Mouse (Mus musculus): ENCODE results near the gene Fam173b. TPM values are rescaled to one million over a fixed set of nuclear protein-coding genes. Genes with fewer than 3 reads are reported as not detected.
A peak's percentile ranks its signal among the peaks of the same experiment; 100 is the strongest.
"Not testable (repeated sequence)": the region's sequence is repeated elsewhere in the genome, so short reads cannot be mapped to it uniquely, and the experiment has no call there.

The Fam173b gene
- 10 to 100 TPM; 10.1 to 11.6 TPM for total RNA-seq (2021)
- long read RNA-seq, experiment 1, partial matches to known transcripts, result 0 of 7 reads
- long read RNA-seq, experiment 1, other reads (novel, unspliced or antisense), result 1 of 7 reads
- long read RNA-seq, experiment 2, full-length matches to known transcripts, result 4 of 6 reads
- long read RNA-seq, experiment 2, partial matches to known transcripts, result 0 of 6 reads
- long read RNA-seq, experiment 2, other reads (novel, unspliced or antisense), result 2 of 6 reads

- peak; percentile 98 to 99 for DNase-seq (ENCODE audit: low spot score in 2 of 2)
- intact Hi-C loops (cut with DNase I), result no loop called here
Observed at GRCm38 (mm10) chr15:31601646-31602374, at the start of gene Fam173b, which contains the start of gene Cct5. Gene Fam173b, plus strand, starts transcription at chr15:31601852. Gene Cct5, minus strand, starts transcription at chr15:31601804.

DNA sequence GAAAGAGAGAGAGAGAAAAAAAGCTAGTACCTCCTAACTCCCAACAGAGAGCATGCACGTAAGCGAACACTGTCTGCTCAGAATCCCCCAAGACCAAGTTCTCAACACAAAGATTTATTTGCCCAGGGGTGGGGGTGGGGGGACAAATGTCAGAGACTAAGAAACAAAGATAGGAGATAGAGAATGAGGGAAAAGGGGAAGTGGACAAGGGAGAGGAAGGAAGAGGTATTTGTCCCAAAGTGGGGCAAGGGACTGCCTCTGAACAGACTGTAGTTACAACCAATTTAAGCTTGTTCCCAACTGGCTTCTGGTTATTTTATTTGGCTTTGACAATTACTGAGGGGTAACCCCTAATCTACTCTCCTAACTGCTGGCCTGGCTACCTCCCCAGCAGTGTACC is 46.8 kb upstream of the Fam173b start:
- intact Hi-C loops (cut with DNase I), result no loop called here

DNA sequence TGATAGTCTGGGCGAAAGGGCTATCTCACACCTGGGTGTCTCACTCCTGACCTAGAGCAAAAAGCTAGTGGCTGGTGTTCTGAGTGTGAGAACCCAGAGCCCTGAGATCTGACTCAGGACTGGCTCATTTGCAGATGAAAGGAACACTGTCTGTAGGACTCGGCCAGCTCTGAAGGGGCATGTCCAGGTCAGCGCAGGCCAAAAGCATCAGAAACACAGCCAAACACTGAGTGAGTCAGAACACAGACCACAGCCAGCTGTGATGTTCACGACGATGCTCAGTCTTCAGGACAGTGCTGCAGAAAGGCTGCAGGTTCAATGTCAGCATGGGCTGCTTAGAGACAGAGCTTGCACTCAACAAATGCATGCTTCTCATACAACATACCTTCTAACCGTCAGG is 40.3 kb upstream of the Fam173b start:
- DNase-seq (ENCODE audit: low spot score in 2 of 2), result no peak
- intact Hi-C loops (cut with DNase I), result no loop called here

More for the DNA sequence above, 46.8 kb upstream of the Fam173b start:
- DNase-seq (ENCODE audit: low spot score in 2 of 2), result no peak

DNA sequence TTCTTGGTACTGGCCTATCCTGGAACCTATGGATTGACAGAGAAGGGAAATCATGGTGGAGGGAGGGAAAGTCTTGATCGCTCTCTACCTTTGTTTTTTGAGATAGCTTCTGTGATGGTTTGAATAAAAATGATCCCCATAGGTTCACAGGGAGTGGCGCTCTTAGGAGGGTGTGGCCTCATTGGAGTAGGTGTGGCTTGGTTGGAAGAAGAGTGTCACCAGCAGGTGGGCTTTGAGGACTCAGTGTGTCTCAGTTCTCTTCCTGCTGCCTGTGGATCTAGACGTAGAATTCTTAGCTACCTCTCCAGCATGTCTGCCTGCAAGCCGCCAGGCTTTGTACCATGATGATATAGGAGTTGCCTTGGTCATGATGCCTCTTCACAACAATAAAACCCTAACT is 39.7 kb upstream of the Fam173b start:
- intact Hi-C loops (cut with DNase I), result no loop called here
- no peak for DNase-seq (ENCODE audit: low spot score in 2 of 2)

- intact Hi-C loops (cut with DNase I), result no loop called here
- no peak for DNase-seq (ENCODE audit: low spot score in 2 of 2)
Observed at GRCm38 (mm10) chr15:31562847-31563246, 38.8 kb upstream of the Fam173b start.

DNA sequence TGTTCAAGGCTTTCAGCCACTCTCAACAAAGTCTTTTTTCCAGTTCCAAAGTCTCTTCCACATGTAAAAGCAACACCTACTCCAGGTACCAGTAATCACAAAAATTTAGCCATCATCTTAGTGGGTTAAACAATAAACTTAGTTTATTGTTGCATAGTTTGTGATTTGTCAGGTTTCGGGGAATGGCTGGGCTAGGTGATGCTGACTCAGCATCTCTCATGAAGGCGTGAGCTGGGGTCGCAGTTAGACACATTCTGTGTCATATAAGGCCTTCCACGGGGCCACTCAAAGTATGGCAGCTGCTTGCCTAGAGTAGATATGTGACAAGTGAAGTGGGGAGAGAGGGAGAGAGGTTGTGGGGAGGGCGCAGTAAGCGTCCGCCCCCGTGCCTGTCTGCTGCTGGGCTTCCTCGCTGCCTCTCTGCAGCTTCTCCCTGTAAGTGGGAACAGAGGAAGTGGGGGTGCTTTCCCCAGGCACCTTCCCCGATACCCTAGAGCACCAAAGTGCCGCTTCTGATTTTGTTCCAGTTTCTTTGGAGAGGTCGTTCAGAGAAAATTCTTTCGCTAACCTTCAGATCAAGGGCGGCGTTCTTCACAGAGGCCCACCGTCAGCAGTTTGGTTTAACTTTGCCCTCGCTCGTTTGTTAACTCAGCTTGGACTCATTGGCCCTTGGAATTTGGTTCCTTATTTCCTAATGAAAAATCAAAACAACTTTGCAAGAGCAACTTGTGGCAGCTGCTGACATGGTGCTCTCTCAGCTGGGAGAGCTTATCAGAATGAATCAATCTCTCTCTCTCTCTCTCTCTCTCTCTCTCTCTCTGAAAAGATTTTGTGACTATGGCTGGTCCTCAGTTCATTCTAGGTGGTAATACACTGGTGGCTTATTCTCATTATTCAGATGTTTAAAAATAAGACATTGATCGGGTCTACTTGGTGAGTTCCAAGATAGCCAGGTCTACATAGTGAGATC is 37.8 kb upstream of the Fam173b start:
- no peak for DNase-seq (ENCODE audit: low spot score in 2 of 2)
- intact Hi-C loops (cut with DNase I), result no loop called here

- DNase-seq (ENCODE audit: low spot score in 2 of 2), result peak in 1 of 2 experiments; percentile 57
- intact Hi-C loops (cut with DNase I), result no loop called here
Observed at GRCm38 (mm10) chr15:31565184-31565583, 36.5 kb upstream of the Fam173b start, which contains the start of gene Cmbl. Gene Cmbl, plus strand, starts transcription at chr15:31565389.

DNA sequence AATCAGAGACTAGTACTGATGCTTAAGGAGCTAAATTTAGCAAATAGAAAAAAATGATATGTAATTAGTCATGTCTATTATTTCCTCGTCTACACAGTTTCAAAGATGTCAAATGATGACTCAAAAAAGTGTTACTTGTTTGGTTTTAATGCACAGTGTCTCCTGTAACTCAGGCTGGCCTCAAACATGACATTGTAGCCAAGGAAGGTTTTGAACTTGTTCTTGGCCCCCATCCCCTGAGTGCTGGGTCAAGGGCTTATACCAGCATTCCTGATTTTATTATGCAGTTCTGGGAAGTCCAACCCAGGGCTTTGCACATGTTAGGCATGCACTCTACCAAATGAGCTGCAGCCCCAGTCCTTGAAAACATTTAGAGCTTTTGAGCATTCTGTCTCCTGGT is 35.9 kb upstream of the Fam173b start:
- intact Hi-C loops (cut with DNase I), result no loop called here
- no peak for DNase-seq (ENCODE audit: low spot score in 2 of 2)

- no peak for DNase-seq (ENCODE audit: low spot score in 2 of 2)
- intact Hi-C loops (cut with DNase I), result no loop called here
Observed at GRCm38 (mm10) chr15:31567431-31567830, 34.2 kb upstream of the Fam173b start.

GRCm38 (mm10) chr15:31568581-31568996 is 33.1 kb upstream of the Fam173b start:
- no peak for DNase-seq (ENCODE audit: low spot score in 2 of 2)
- intact Hi-C loops (cut with DNase I), result no loop called here

- DNase-seq (ENCODE audit: low spot score in 2 of 2), result no peak
- intact Hi-C loops (cut with DNase I), result loop anchor here (5.0 kb wide), 1 partner anchor 37 kb away; the partner anchor contains the start of gene March6
Observed at GRCm38 (mm10) chr15:31569325-31570022, 32.2 kb upstream of the Fam173b start.

DNA sequence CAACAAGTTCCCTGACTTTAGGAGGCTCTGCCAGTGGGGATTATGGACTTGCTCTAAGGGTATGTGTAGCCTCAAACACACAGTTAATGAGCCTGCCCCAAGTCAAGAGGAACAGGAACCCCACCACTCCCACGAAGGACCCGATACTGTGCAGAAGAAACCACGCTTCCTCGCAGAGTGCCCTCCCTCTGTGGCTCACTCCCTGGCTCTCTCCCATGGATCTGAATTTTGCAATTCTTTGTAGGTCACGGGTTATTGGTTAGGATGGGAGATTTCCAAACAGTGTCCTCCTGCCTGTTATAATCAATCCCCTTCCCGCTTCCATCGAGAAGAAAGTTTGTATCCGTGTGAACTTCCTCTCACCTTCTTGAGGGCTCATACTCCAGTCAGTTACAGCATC is 30.7 kb upstream of the Fam173b start:
- intact Hi-C loops (cut with DNase I), result loop anchor here (5.0 kb wide), 1 partner anchor 39 kb away; the partner anchor contains the start of gene March6
- no peak for DNase-seq (ENCODE audit: low spot score in 2 of 2)

GRCm38 (mm10) chr15:31571906-31572722 is 29.5 kb upstream of the Fam173b start:
- intact Hi-C loops (cut with DNase I), result loop anchor here (5.0 kb wide), 1 partner anchor 40 kb away; the partner anchor contains the start of gene March6

DNA sequence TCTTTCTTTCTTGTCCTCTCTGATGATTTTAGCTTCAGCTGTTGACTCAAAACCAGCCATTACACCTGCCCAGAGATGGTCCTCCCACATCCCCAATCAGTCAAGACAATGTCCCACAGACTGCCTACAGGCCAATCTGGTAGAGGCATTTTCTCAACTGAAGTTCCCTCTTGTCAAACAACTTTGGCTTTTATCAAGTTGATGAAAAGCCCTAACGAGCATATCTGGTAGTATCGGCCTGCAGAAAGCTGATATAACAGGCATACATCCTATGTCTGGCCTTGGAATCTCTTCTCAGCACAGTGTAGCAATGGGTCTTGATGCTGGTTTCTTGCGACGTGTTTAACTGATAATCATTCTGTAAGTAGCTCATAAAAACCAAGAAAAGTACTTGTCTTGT is 28.4 kb upstream of the Fam173b start:
- no peak for DNase-seq (ENCODE audit: low spot score in 2 of 2)
- intact Hi-C loops (cut with DNase I), result loop anchor here (5.0 kb wide), 1 partner anchor 41 kb away; the partner anchor contains the start of gene March6

More at GRCm38 (mm10) chr15:31571906-31572722, 29.5 kb upstream of the Fam173b start:
- peak; percentile 45 to 65 for DNase-seq (ENCODE audit: low spot score in 2 of 2)

DNA sequence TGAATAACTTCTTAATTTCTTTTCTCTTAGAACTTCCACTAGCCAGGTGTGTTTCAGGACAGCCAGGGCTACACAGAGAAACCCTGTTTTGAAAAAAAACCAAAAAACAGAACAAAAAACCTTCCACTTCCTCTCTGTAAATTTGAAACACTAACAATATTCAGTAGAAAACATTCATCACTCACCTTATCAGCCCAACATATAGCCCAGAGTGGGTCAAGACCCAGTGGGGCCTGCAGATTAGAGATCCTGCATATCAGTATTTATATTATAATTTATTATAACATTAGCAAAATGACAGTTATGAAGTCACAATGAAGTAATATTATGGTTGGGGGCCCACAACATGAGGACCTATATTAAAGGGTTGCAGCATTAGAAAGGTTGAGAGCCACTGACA is 28.0 kb upstream of the Fam173b start:
- intact Hi-C loops (cut with DNase I), result loop anchor here (5.0 kb wide), 1 partner anchor 41 kb away; the partner anchor contains the start of gene March6
- DNase-seq (ENCODE audit: low spot score in 2 of 2), result no peak

DNA sequence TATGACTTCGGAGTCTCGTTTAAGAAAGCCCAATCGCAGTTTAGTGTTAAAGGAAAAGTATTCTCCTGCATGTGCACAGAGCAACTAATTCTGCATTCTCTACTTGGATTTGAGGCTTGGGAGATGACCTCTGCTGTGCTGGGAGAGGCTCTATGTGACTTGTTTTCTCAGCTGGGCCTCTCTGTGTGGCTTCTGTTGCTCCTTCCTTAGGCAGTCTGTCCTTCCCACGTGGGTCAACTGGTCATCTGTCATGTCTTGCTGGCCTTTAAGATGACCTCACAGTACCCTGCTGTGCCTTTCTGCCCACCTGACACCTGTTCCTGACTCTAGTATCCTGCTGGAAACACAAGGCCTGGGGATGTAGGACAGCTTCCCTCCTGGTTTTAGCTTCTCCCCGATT is 25.6 kb upstream of the Fam173b start:
- no peak for DNase-seq (ENCODE audit: low spot score in 2 of 2)
- intact Hi-C loops (cut with DNase I), result no loop called here

DNA sequence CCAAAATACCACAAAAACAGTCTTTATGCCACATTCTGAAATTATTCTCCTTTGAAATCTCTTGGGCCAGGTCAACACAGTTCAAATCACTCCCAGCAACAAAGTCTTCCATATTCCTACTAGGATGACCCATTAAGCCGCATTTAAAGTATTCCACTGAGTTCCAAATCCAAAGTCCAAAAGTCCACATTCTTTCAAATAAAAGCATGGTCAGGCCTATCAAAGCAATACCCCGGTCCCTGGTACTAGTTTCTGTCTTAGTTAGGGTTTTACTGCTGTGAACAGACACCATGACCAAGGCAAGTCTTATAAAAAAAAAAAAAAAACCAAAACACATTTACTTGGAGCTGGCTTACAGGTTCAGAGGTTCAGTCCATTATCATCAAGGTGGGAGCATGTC is 20.6 kb upstream of the Fam173b start:
- DNase-seq (ENCODE audit: low spot score in 2 of 2); intact Hi-C loops (cut with DNase I): not testable (repeated sequence)
